Mouse (Mus musculus) heart, postnatal 4 days (tissue): Measurements from ENCODE around the gene Gm45618. TPM values are rescaled to one million over a fixed set of nuclear protein-coding genes. Genes with fewer than 3 reads are reported as not detected.

Experiments
- DNase-seq: peaks from one replicate; pipeline ENCODE4 v3.0.0; 2021
- total RNA-seq, 2 experiments: library from RNA; stranded (reverse); gene quantifications; 2 replicates each; pipeline ENCODE4 v1.2.3; 2021

Gm45618 gene
- total RNA-seq, 2 experiments from 2014 or later = not detected

- DNase-seq = no peak
Observed at GRCm38 (mm10) chr7:142093696-142094240, 26.8 kb downstream of the Gm45618 start.

DNA sequence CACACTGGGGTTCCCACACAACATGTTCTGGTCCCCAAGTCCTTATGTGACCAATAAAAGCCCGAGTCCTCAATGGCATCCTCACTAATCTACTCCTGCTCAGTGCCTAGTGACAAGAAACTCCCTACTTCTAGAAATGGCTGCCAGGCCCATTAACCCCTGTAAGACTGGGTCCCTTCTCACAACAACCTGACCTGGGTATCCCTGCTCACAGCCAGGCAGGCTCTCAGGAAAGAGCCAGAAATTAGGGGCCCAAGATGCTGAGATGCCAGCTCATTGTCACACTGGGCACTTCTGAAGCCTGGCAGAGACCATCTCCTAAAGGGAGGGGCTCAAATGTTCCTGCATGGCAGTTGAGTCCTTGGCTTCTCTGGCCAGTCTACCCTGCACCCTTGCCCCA, 27.5 kb downstream of the Gm45618 start:
- DNase-seq = no peak

GRCm38 (mm10) chr7:142091848-142092247, 28.7 kb downstream of the Gm45618 start:
- no peak for DNase-seq

DNA sequence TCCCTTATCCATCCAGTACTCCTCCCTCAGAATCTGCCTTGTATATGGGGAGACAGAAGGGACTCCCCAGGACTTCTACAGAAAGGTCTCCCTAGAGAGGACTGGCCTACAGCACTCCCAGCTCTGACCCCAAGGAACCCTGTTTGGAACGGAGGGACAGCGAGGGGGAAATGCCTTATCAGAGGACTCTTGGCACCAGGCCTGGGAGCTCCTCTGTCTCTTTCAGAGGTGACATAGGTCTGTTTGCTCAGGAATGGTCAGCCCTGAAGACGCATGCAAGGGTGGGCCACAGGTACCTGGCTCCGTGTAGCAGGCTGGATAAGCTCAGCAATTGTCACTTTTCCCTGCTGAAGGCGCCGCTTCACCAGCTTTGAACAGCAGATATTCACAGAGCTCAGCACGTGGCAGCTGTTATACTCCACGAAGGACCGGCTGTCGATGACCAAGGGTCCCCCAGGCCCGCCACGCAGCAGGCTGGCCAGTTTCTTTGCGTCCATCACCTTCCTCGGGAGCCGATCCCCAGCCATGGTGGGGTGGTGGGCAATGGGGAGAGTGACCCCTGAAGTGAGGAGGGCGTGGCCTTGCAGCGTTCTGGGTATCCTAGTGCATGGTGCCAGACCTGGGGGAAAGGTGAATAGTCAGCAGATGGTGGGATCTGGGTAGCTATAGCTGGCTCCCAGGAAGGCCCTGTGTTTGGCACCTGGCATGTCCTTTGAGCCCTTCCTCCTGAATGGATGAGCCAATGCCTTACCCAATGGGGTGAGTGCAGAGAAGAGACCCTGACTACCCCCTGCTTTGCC, 30.7 kb downstream of the Gm45618 start:
- no peak for DNase-seq

- peak; percentile 48 for DNase-seq
Observed at GRCm38 (mm10) chr7:142088886-142089285, 31.6 kb downstream of the Gm45618 start.

DNA sequence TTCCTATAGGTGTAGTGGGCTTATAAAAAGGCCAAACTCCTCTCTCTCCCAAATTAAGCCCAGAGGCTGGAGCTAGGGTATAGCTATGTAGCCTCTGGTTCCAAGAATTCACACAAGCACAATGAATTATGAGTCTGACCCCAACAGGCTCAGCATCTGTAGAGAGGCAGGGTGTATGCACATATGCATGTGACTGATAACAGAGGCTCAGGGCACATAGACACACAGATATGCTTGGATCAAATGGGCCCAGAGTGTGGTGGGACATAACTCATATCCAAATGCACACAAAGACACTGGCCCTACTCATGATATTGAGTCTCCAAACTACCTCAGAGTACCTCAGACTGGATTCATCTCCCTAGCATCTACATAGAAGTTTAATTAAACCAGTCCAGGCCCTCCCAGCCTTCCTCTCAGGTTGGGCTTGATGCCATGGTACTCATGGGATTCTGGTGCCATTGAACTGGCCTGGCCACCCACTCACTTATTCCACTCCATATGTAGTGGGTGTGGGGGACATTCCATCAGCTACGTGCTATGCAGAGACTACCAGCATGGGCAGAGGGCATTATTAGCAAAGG, 33.4 kb downstream of the Gm45618 start:
- DNase-seq = no peak

GRCm38 (mm10) chr7:142086159-142086905, 34.2 kb downstream of the Gm45618 start:
- no peak for DNase-seq

DNA sequence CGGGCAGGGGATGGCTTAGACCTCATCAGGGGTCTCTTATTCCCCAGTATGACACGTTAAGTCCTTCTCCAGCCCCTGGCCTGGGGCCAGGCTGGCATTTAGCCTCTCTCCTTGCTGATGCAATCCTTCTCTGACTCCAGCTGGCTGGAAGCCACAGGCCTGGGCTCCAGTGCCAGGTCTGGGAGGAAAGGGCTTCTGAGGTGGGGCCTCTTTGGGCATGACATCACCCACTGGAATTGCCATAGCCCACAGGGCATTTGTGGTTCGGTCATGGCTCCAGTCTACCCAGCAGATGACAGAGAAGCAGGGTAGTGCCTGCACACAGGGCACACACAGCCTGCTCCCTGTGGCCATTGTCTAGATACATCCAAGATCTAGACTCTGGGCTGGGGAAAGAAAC, 35.7 kb downstream of the Gm45618 start:
- peak; percentile 94 for DNase-seq

DNA sequence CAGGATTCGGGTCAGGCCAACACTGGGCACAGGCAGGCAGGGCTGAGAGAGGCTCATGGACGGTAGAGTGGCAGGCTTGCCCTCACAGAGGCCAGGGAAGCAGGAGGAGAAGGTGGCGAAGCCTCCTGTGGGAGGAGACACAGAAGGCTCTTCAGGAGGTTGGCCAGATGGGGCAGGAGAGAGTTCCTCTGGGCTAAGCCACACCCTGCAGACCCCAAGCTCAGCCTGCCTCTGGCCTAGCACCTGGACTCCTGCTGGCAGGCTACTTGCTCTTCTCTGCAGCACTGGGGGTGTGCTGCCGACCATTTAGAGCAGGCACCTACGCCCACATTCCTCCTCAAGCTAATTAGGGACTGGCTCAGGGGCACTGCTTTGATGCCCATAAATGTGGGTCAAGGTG, 36.1 kb downstream of the Gm45618 start:
- DNase-seq = peak; percentile 42

DNA sequence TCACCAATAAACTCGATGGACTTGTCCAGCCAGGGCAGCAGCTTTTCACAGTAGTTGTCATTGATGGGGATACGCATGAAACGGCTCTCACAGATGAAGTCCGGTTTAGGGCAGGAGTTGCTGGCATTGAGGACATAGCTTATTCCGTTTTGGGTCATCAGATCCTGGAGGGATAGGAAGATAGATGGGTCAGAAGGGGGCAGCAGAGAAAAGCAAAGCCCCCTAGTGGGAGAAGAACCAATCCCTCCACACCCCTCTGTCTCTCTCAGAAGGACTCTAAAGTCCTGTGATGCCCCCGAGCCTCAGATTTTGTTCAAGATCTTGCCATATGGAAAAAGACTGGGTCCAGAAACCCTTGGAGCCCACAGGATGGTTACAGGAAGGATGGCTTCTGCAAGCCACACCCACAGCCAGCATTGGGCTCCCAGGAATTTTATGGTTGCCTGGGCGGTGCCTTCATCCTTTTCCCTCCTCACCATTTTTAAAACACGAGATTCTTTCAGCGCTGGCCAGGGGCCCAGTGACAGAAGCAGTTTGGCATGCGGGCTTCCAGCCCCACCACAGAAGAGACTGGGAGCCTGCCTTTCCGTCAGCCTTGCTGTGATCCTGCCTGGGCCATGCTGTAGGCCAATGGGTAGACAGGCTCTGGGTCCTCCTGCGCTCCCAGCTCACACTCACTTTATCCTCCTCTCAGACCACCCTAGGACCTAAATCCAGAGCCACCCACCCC, 36.8 kb downstream of the Gm45618 start:
- peak; percentile 81 for DNase-seq

GRCm38 (mm10) chr7:142082607-142083006, 37.9 kb downstream of the Gm45618 start:
- no peak for DNase-seq

DNA sequence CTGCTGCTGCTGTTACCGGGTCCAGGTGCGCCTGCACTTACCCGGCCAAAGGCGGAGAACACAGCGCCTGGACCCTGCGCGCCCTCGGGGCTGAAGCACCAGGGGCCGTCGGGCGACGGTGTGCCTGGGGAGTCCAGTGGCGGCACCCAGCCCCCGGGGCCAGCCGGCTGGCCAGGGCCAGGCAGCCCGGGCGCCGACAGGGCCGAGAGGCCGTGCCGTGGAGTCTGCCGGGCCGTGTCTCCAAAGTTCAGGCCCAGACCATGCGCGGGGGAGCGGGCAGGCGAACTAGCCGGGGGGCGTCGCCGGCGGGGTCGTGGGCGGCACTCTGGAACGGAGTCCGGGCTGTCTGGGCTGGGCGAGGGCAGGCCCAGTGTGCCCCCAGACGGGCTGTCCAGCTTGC, 38.4 kb downstream of the Gm45618 start:
- DNase-seq = no peak

DNA sequence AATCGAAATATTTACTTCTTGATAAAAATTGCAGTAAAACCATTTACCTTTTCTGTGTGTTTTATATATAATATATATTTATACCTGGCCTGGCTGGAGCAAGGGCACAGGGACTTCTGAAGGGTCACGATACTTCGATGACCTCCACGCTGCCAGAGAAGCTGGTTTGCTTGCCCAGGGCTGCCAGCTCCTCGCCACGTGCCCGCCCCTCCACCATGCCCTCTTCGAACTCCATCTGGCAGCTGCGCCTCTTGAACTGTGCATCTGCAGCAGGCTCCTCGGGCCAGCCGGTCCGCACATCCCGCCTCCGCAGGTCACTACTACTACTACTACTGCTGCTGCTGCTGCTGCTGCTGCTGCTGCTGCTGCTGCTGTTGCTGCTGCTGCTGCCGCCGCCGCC, 38.8 kb downstream of the Gm45618 start:
- DNase-seq = no peak

- no peak for DNase-seq
Observed at GRCm38 (mm10) chr7:142080876-142081275, 39.7 kb downstream of the Gm45618 start.

DNA sequence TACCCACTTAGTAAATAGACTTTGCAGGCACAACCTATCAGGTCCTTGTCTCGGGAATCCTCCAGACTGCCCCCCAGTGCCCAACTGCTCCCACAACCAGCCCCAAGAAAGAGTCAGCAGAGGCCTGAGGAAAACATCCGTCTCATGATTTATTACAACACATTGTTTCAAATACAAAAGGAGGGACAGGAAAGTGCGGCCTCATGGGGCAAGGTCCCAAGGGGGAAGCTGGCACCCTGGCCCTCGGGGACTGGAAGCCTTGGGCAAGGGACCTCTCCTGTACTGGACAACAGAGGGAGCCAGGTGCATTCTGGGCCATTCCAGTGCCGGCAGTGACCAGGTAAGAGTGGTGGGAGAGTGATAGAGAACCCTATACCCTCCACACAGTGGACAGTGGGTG, 41.2 kb downstream of the Gm45618 start:
- DNase-seq = no peak

DNA sequence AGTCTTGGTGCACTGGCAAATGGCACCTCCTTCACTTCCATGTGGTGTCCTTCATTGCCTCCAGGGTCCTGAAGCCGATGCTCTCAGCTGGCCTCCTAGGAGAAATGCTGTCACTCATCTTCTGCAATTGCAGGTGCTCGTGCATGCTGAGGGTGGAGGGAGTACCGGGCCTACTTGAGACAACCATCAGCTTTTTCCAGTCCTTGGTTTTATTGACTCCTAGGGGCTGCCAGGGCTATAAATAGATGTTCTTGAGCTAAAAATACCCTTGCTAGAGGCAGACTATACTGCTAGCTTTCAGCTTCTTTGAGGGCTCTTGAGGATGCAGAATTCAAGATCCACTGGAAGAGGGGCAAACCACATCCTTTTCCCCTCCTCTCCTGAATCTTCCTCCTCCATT, 43.4 kb downstream of the Gm45618 start:
- DNase-seq = no peak

GRCm38 (mm10) chr7:142074146-142074886, 46.2 kb downstream of the Gm45618 start:
- DNase-seq = no peak

DNA sequence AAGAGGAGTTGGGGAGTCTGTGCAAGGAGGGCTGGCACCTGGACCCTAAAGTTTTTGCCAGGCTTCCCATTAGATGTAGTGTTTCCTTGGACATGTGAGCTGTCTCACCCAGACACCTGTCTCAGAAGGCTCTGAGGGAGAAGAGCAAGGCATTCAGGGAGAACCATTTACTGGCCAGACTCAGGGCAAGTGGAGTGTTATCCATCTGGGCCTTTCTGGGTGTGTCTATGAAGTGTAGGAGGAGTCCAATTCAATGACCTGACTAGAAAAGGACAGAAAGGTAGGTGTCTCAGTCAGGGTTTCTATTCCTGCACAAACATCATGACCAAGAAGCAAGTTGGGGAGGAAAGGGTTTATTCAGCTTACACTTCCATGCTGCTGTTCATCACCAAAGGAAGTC, 48.8 kb downstream of the Gm45618 start:
- DNase-seq = no peak

GRCm38 (mm10) chr7:142071212-142071578, 49.3 kb downstream of the Gm45618 start:
- no peak for DNase-seq

DNA sequence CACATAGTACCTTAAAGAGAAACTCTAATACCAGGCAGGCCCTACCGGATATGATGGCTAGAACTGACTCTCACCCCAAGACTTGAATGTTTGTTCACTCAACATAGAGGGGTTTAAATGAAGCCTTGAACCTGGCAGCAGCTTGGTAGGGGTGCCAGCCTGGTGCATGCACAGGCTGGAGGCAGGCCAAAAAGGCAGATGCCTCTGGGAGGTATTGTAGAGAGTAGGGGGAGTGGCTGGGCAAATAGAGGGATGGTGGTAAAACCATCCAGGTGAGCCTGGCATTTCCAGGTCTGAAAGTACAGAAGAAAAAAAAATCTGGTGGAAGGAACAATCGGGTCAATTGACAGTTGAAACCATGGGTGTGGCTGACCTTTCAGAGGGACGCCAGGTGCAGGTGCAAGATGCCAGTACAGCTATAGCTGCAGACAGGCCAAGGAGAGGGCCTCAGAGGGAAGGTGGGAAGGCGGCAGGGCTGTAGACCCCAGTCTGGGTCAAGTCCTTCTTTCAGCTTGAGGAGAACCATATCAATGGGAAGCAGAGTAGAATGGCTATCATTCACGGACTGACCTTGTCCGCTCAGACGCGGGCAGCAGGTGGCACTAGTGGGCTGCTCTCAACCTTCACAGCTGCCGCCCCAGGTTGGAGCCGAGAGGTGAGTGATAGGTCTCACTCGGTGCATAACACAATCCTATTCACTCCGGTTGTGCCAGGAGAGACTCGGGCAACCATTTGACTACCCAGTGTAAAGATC, 49.9 kb downstream of the Gm45618 start:
- DNase-seq = peak; percentile 87
